Mouse (Mus musculus) C2C12 (cell line): ENCODE data around the gene Olfr215.

Experiments
- CEBPB ChIP-seq: IDR thresholded peaks from one replicate; pipeline ENCODE4 v1.6.1; 2011; ENCODE audit warnings: low read depth, mild to moderate bottlenecking, control low read depth, moderate library complexity
- CTCF ChIP-seq: IDR thresholded peaks from one replicate; pipeline ENCODE4 v1.5.1; 2011; ENCODE audit not compliant: control insufficient read depth, insufficient read depth, insufficient read length
- MAX ChIP-seq: IDR thresholded peaks from one replicate; pipeline ENCODE4 v1.6.1; 2011; ENCODE audit warnings: mild to moderate bottlenecking, control low read depth
- MYOD1 ChIP-seq: IDR thresholded peaks from one replicate; pipeline ENCODE4 v1.6.1; 2011; ENCODE audit warnings: low read depth; ENCODE audit not compliant: control insufficient read depth, insufficient read length

DNA sequence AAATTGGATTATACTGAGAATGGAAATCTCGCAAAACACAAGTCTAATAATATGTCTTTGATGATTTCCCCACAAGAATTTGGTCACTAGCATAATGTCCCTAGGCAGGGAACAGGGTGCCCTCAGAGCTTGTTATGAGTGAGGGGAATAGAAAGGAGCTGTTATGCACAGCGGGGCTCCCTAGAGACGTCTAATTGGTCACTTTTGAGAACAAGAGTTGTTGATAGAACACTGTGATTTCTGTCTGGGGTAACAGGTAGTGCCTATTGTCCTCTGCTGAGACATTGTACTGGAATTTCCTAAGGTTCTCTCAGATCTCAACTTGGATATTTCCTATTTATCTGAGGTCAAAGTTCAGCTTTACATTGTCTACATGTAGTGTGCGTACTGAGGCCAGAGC lies at the start of gene Olfr215:
- TF ChIP-seq CEBPB = no peak
- TF ChIP-seq CTCF = no peak
- TF ChIP-seq MYOD1 = no peak
- no peak for TF ChIP-seq MAX
